ENCODE assay signal across 8 mouse cellular contexts in genomic region chr9:61360727-61361631, GRCm38 (mm10). TPM values are rescaled to one million over a fixed set of nuclear protein-coding genes. Genes with fewer than 3 reads are reported as not detected.
DNase-seq lines count a peak whose midpoint lies in the region; ATAC-seq and TF ChIP-seq lines count a peak whose summit lies in the region.

No protein-coding gene starts in this region.

- H3K27me3 ChIP-seq in embryonic facial prominence, embryonic 13.5 days: peaks cover 32% of the 10 kb centered on the region
- H3K27me3 ChIP-seq in hindbrain, postnatal 0 days (ENCODE audit: insufficient read depth, low read length): no peaks in the 10 kb centered on the region; the same call in none of the 2 replicates
- H3K27me3 ChIP-seq in midbrain, embryonic 10.5 days (ENCODE audit: low read depth, poor library complexity, severe bottlenecking): peaks cover 75% of the 10 kb centered on the region

- H3K4me1 ChIP-seq in embryonic facial prominence, embryonic 13.5 days: peaks cover 42% of the 10 kb centered on the region
- peaks cover 10% of the 10 kb centered on the region for H3K4me1 ChIP-seq in hindbrain, postnatal 0 days (ENCODE audit: insufficient read depth, low read length)
- peaks cover 63% of the 10 kb centered on the region for H3K4me1 ChIP-seq in midbrain, embryonic 10.5 days

- intact Hi-C loops in left cerebral cortex, postnatal 14 days (cut with DNase I): loop anchor here (10.0 kb wide), 1 partner anchor 466 kb away; no protein-coding TSS in a partner anchor

- H3K4me2 ChIP-seq in embryonic facial prominence, embryonic 13.5 days: peak overlapping the region; percentile 48
- no peak overlapping the region for H3K4me2 ChIP-seq in hindbrain, postnatal 0 days (ENCODE audit: low read depth, low read length)

- no peaks in the 10 kb centered on the region for H3K36me3 ChIP-seq in embryonic facial prominence, embryonic 13.5 days
- H3K36me3 ChIP-seq in hindbrain, postnatal 0 days (ENCODE audit: insufficient read depth, low read length): no peaks in the 10 kb centered on the region
- H3K36me3 ChIP-seq in midbrain, embryonic 10.5 days: no peaks in the 10 kb centered on the region

- peak overlapping the region; percentile 71 for H3K27ac ChIP-seq in embryonic facial prominence, embryonic 13.5 days
- H3K27ac ChIP-seq in hindbrain, postnatal 0 days: no peak overlapping the region
- peak overlapping the region; percentile 83 for H3K27ac ChIP-seq in midbrain, embryonic 10.5 days (replicated peaks)

- H3K4me3 ChIP-seq in embryonic facial prominence, embryonic 13.5 days: peak overlapping the region; percentile 17; the same call in 1 of the 2 replicates
- H3K4me3 ChIP-seq in hindbrain, postnatal 0 days (ENCODE audit: low read length): no peak overlapping the region
- peak overlapping the region; percentile 35 for H3K4me3 ChIP-seq in midbrain, embryonic 10.5 days

- WGBS in embryonic facial prominence, embryonic 13.5 days: 23% methylated on average over 17 of the region's 17 CpGs
- WGBS in hindbrain, postnatal 0 days: 26% methylated on average over 17 of the region's 17 CpGs
- 19% methylated on average over 17 of the region's 17 CpGs for WGBS in midbrain, embryonic 10.5 days

- no peaks in the 10 kb centered on the region for H3K9me3 ChIP-seq in embryonic facial prominence, embryonic 13.5 days
- H3K9me3 ChIP-seq in hindbrain, postnatal 0 days (ENCODE audit: low read length): no peaks in the 10 kb centered on the region
- H3K9me3 ChIP-seq in midbrain, embryonic 10.5 days (replicated peaks): peaks cover 17% of the 10 kb centered on the region

- peak; percentile 74; the same call in 1 of the 2 replicates for ATAC-seq in embryonic facial prominence, embryonic 13.5 days (ENCODE audit: insufficient number of reproducible peaks, insufficient read depth, low FRiP score, low TSS enrichment, low read depth)
- peak; percentile 78 for ATAC-seq in hindbrain, postnatal 0 days

- H3K9ac ChIP-seq in embryonic facial prominence, embryonic 13.5 days: peak overlapping the region; percentile 46
- no peak overlapping the region for H3K9ac ChIP-seq in hindbrain, postnatal 0 days (replicated peaks; ENCODE audit: low read length)

- TF ChIP-seq CTCF in hindbrain, postnatal 0 days (IDR thresholded peaks at IDR 0.05; ENCODE audit: low read depth): no peak

- DNase-seq in kidney, adult 11 months: peak; percentile 28
- no peak for DNase-seq in kidney, adult 9 months
- peak; percentile 65 for DNase-seq in hindbrain, postnatal 0 days (ENCODE audit: low spot score)
- peak; percentile 90 for DNase-seq in midbrain, embryonic 10.5 days (ENCODE audit: low spot score)
- peak; percentile 84 for DNase-seq in thymus, postnatal 4 days
- DNase-seq in cerebellum, postnatal 36 days: no peak
- no peak for DNase-seq in left cerebral cortex, postnatal 14 days (ENCODE audit: low spot score in 2 of 2)

RNA-seq across cellular contexts. Expression of gene Tle3, which starts 11.2 kb away (rescaled TPM):
- polyA plus RNA-seq in embryonic facial prominence, embryonic 13.5 days (2015; fragmentation: Nextera tagmentation; extraction: Ambion mirVana): 38.9 and 39.5 TPM in 2 replicates
- total RNA-seq in hindbrain, postnatal 0 days (2014; rRNA removed): 74.1 and 81.3 TPM in 2 replicates
- 15.5 and 17.7 TPM in 2 replicates for polyA plus RNA-seq in hindbrain, postnatal 0 days (2015; fragmentation: Nextera tagmentation; extraction: Ambion mirVana)
- 48.7 and 55.8 TPM in 2 replicates for polyA plus RNA-seq in midbrain, embryonic 10.5 days (2016; fragmentation: Nextera tagmentation; extraction: Ambion mirVana)
- 10 to 100 TPM; 81.7 to 98.0 TPM for total RNA-seq in left cerebral cortex, postnatal 14 days (2021)

Comparison
In these comparisons a context has a peak if more than half of its experiments do, and no peak if none do; other contexts are left out.
1. DNase-seq: peak in kidney, adult 11 months (single experiment), hindbrain, postnatal 0 days (single experiment), midbrain, embryonic 10.5 days (single experiment) and thymus, postnatal 4 days (single experiment); none in kidney, adult 9 months (single experiment), cerebellum, postnatal 36 days (0 of 2) and left cerebral cortex, postnatal 14 days (0 of 2).